In genomic region chr11:86584898-86585597, GRCm38 (mm10) we compare ENCODE assay signal across 11 mouse cellular contexts. TPM values are rescaled to one million over a fixed set of nuclear protein-coding genes. Genes with fewer than 3 reads are reported as not detected.
DNase-seq lines count a peak whose midpoint lies in the region; ATAC-seq and TF ChIP-seq lines count a peak whose summit lies in the region.
"Had no signal": no experiment of that assay in that cellular context is flagged by ENCODE, and none has a peak within 500 bp of the region (broad histone marks: within the 10 kb centered on the region; RNA-seq: fewer than 3 reads in every experiment).

No protein-coding gene starts in this region.

- H3K4me2 ChIP-seq in heart, embryonic 16.5 days (ENCODE audit: low read depth, low read length): peak overlapping the region; percentile 88
- H3K4me2 ChIP-seq in intestine, embryonic 15.5 days (replicated peaks): peak overlapping the region; percentile 59
- H3K4me2 ChIP-seq: hindbrain, embryonic 14.5 days; neural tube, embryonic 13.5 days had no signal

- no peak for TF ChIP-seq POLR2A in spleen, adult 2 months (IDR thresholded peaks at IDR 0.05; ENCODE audit: low read depth, low read length)

- H3K9ac ChIP-seq in heart, embryonic 16.5 days (ENCODE audit: low read length): peak overlapping the region; percentile 78
- H3K9ac ChIP-seq in intestine, embryonic 15.5 days: peak overlapping the region; percentile 47
- H3K9ac ChIP-seq: hindbrain, embryonic 14.5 days; neural tube, embryonic 13.5 days had no signal

- WGBS in heart, embryonic 16.5 days: 30% methylated on average over 7 of the region's 7 CpGs
- 11% methylated on average over 7 of the region's 7 CpGs for WGBS in spleen, adult 2 months
- 52% methylated on average over 7 of the region's 7 CpGs for WGBS in intestine, embryonic 15.5 days

- peak overlapping the region; percentile 85 for H3K4me3 ChIP-seq in heart, embryonic 16.5 days (ENCODE audit: low read length)
- H3K4me3 ChIP-seq in spleen, adult 2 months (ENCODE audit: extremely low read depth, insufficient read depth, insufficient read length): peak overlapping the region; percentile 57
- peak overlapping the region; percentile 51 for H3K4me3 ChIP-seq in intestine, embryonic 15.5 days (replicated peaks)
- H3K4me3 ChIP-seq: neural tube, embryonic 13.5 days had no signal

- H3K27me3 ChIP-seq in heart, embryonic 16.5 days (ENCODE audit: control insufficient read depth, insufficient read depth, low read length): no peaks in the 10 kb centered on the region
- H3K27me3 ChIP-seq in spleen, adult 2 months (ENCODE audit: control insufficient read depth, insufficient read depth, low read length): no peaks in the 10 kb centered on the region
- no peaks in the 10 kb centered on the region for H3K27me3 ChIP-seq in intestine, embryonic 15.5 days (replicated peaks)
- H3K27me3 ChIP-seq: neural tube, embryonic 13.5 days had no signal

- no peak for DNase-seq in heart, adult 18-20 months
- no peak for DNase-seq in spleen, adult 2 months (ENCODE audit: low read depth in 1 of 2, low spot score in 2 of 2)
- DNase-seq in spleen, adult 12 weeks (ENCODE audit: low spot score): no peak
- no peak for DNase-seq in cerebellum, postnatal 10 days
- no peak for DNase-seq in right cerebral cortex, postnatal 10 days (ENCODE audit: low spot score in 2 of 2)
- DNase-seq in adrenal gland, postnatal 14 days: no peak
- DNase-seq: left cerebral cortex, postnatal 4 days had no signal

- H3K4me1 ChIP-seq in heart, embryonic 16.5 days (ENCODE audit: control insufficient read depth, insufficient read depth, low read length): peaks cover 25% of the 10 kb centered on the region
- H3K4me1 ChIP-seq in spleen, adult 2 months (ENCODE audit: control insufficient read depth, insufficient read depth, insufficient read length): peaks cover 15% of the 10 kb centered on the region; the same call in 1 of the 2 replicates
- H3K4me1 ChIP-seq in intestine, embryonic 15.5 days (replicated peaks): peaks cover 6% of the 10 kb centered on the region

- peak overlapping the region; percentile 84 for H3K27ac ChIP-seq in heart, embryonic 16.5 days (ENCODE audit: low read length)
- H3K27ac ChIP-seq in spleen, adult 2 months (ENCODE audit: insufficient read depth, low read length): peak overlapping the region; percentile 87
- peak overlapping the region; percentile 76 for H3K27ac ChIP-seq in intestine, embryonic 15.5 days
- H3K27ac ChIP-seq: hindbrain, embryonic 14.5 days; neural tube, embryonic 13.5 days had no signal

- peaks cover 2% of the 10 kb centered on the region; the same call in 1 of the 2 replicates for H3K36me3 ChIP-seq in heart, embryonic 16.5 days (ENCODE audit: control insufficient read depth, insufficient read depth)
- H3K36me3 ChIP-seq in spleen, adult 2 months (ENCODE audit: control insufficient read depth, insufficient read depth, low read length): 0 out of 2 replicates have a peak, but pooled peaks cover 2% of the 10 kb centered on the region
- no peaks in the 10 kb centered on the region for H3K36me3 ChIP-seq in intestine, embryonic 15.5 days

- ATAC-seq in heart, embryonic 16.5 days (replicated peaks; ENCODE audit: extremely low read depth, insufficient read depth, low FRiP score): no peak
- no peak for ATAC-seq in intestine, embryonic 15.5 days

- TF ChIP-seq CTCF in spleen, adult 2 months (IDR thresholded peaks at IDR 0.05; ENCODE audit: extremely low read depth, insufficient read depth, insufficient read length, insufficient replicate concordance): no peak

- H3K9me3 ChIP-seq in heart, embryonic 16.5 days (replicated peaks; ENCODE audit: control insufficient read depth, low read length): no peaks in the 10 kb centered on the region
- H3K9me3 ChIP-seq in intestine, embryonic 15.5 days: no peaks in the 10 kb centered on the region
- H3K9me3 ChIP-seq: neural tube, embryonic 13.5 days had no signal

RNA-seq across cellular contexts. Expression of gene Tubd1, which starts 40.3 kb away (rescaled TPM):
- 13.6 and 14.3 TPM in 2 replicates for polyA plus RNA-seq in heart, embryonic 16.5 days (2015; fragmentation: Nextera tagmentation; extraction: Ambion mirVana)
- total RNA-seq in heart, adult 18-20 months (2021): 1 to 10 TPM; 5.3 TPM
- polyA plus RNA-seq in spleen, adult 2 months (2012; rRNA removed): 2.1 and 2.2 TPM in 2 replicates
- polyA plus RNA-seq in intestine, embryonic 15.5 days (2015; fragmentation: Nextera tagmentation; extraction: Ambion mirVana): 11.6 and 11.8 TPM in 2 replicates
- total RNA-seq in adrenal gland, postnatal 14 days (2021): 9.1 and 9.8 TPM in 2 replicates

RNA-seq across cellular contexts. Expression of gene Rps6kb1, which starts 40.4 kb away (rescaled TPM):
- 39.8 and 40.8 TPM in 2 replicates for polyA plus RNA-seq in heart, embryonic 16.5 days (2015; fragmentation: Nextera tagmentation; extraction: Ambion mirVana)
- total RNA-seq in heart, adult 18-20 months (2021): 10 to 100 TPM; 20.0 to 22.1 TPM
- 5.4 and 5.9 TPM in 2 replicates for polyA plus RNA-seq in spleen, adult 2 months (2012; rRNA removed)
- 54.6 and 63.6 TPM in 2 replicates for polyA plus RNA-seq in intestine, embryonic 15.5 days (2015; fragmentation: Nextera tagmentation; extraction: Ambion mirVana)
- 39.4 and 45.2 TPM in 2 replicates for total RNA-seq in adrenal gland, postnatal 14 days (2021)
